Mouse (Mus musculus): ENCODE results near the gene Smurf2. TPM values are rescaled to one million over a fixed set of nuclear protein-coding genes. Genes with fewer than 3 reads are reported as not detected.

The Smurf2 gene
- total and polyA plus RNA-seq, 3 experiments = 2.2 to 28.1 (median 20.0) TPM

- 0 out of 2 replicates have a peak, but pooled peaks cover 2% of the 10 kb centered on the region for H3K4me1 ChIP-seq (ENCODE audit: insufficient read depth, low read depth, low read length)
- no peaks in the 10 kb centered on the region for H3K9me3 ChIP-seq (replicated peaks)
- no peak for TF ChIP-seq POLR2AphosphoS5 (IDR thresholded peaks at IDR 0.05; ENCODE audit: insufficient replicate concordance, low read depth, low read length)
- TF ChIP-seq GATA1 (IDR thresholded peaks at IDR 0.05; ENCODE audit: borderline replicate concordance, low read length) = no peak
- no peak for TF ChIP-seq GATA2 (IDR thresholded peaks at IDR 0.05; ENCODE audit: borderline replicate concordance, low read depth, low read length)
- no peak for TF ChIP-seq CTCF (IDR thresholded peaks at IDR 0.05; ENCODE audit: low read depth, low read length)
- no peak for TF ChIP-seq TAL1 (conservative IDR thresholded peaks at IDR 0.05; ENCODE audit: low read depth, low read length)
- H3K36me3 ChIP-seq (replicated peaks) = peaks cover 68% of the 10 kb centered on the region
- no peak for ATAC-seq (ENCODE audit: extremely low read depth, insufficient number of reproducible peaks, low FRiP score, poor library complexity, severe bottlenecking)
- no peak for DNase-seq (ENCODE audit: low spot score)
- H3K27me3 ChIP-seq (ENCODE audit: insufficient read depth, low read length) = no peaks in the 10 kb centered on the region
- no peak overlapping the region for H3K4me3 ChIP-seq (ENCODE audit: low read depth, low read length)
Measured at GRCm38 (mm10) chr11:106824403-106824802, 96.1 kb downstream of the Smurf2 start.

- Histone ChIP-seq H3K4me1 (ENCODE audit: insufficient read depth, low read depth, low read length) (0 out of 2 replicates have a peak, but pooled peaks cover 2% of the 10 kb centered on the region), H3K27me3 (ENCODE audit: insufficient read depth, low read length) (no peaks in the 10 kb centered on the region), H3K9me3 (replicated peaks) (no peaks in the 10 kb centered on the region), H3K4me3 (ENCODE audit: low read depth, low read length) (no peak overlapping the region), H3K36me3 (replicated peaks) (peaks cover 70% of the 10 kb centered on the region)
- ATAC-seq (ENCODE audit: extremely low read depth, insufficient number of reproducible peaks, low FRiP score, poor library complexity, severe bottlenecking) (no peak), DNase-seq (ENCODE audit: low spot score) (no peak)
- TF ChIP-seq CTCF (IDR thresholded peaks at IDR 0.05; ENCODE audit: low read depth, low read length) (no peak), GATA2 (IDR thresholded peaks at IDR 0.05; ENCODE audit: borderline replicate concordance, low read depth, low read length) (no peak), TAL1 (conservative IDR thresholded peaks at IDR 0.05; ENCODE audit: low read depth, low read length) (no peak), POLR2AphosphoS5 (IDR thresholded peaks at IDR 0.05; ENCODE audit: insufficient replicate concordance, low read depth, low read length) (no peak), GATA1 (IDR thresholded peaks at IDR 0.05; ENCODE audit: borderline replicate concordance, low read length) (no peak)
Measured at GRCm38 (mm10) chr11:106823741-106824140, 96.8 kb downstream of the Smurf2 start.

- Histone ChIP-seq H3K9me3 (replicated peaks) (no peaks in the 10 kb centered on the region), H3K27me3 (ENCODE audit: insufficient read depth, low read length) (no peaks in the 10 kb centered on the region), H3K4me3 (ENCODE audit: low read depth, low read length) (no peak overlapping the region), H3K36me3 (replicated peaks) (peaks cover 69% of the 10 kb centered on the region), H3K4me1 (ENCODE audit: insufficient read depth, low read depth, low read length) (0 out of 2 replicates have a peak, but pooled peaks cover 2% of the 10 kb centered on the region)
- TF ChIP-seq GATA2 (IDR thresholded peaks at IDR 0.05; ENCODE audit: borderline replicate concordance, low read depth, low read length) (no peak), GATA1 (IDR thresholded peaks at IDR 0.05; ENCODE audit: borderline replicate concordance, low read length) (no peak), CTCF (IDR thresholded peaks at IDR 0.05; ENCODE audit: low read depth, low read length) (no peak), TAL1 (conservative IDR thresholded peaks at IDR 0.05; ENCODE audit: low read depth, low read length) (no peak), POLR2AphosphoS5 (IDR thresholded peaks at IDR 0.05; ENCODE audit: insufficient replicate concordance, low read depth, low read length) (no peak)
- DNase-seq (ENCODE audit: low spot score) (no peak), ATAC-seq (ENCODE audit: extremely low read depth, insufficient number of reproducible peaks, low FRiP score, poor library complexity, severe bottlenecking) (no peak)
Measured at GRCm38 (mm10) chr11:106822911-106823310, 97.6 kb downstream of the Smurf2 start.

- TF ChIP-seq CTCF (IDR thresholded peaks at IDR 0.05; ENCODE audit: low read depth, low read length) = no peak
- TF ChIP-seq POLR2AphosphoS5 (IDR thresholded peaks at IDR 0.05; ENCODE audit: insufficient replicate concordance, low read depth, low read length) = no peak
- no peak for TF ChIP-seq GATA1 (IDR thresholded peaks at IDR 0.05; ENCODE audit: borderline replicate concordance, low read length)
- TF ChIP-seq GATA2 (IDR thresholded peaks at IDR 0.05; ENCODE audit: borderline replicate concordance, low read depth, low read length) = no peak
- TF ChIP-seq TAL1 (conservative IDR thresholded peaks at IDR 0.05; ENCODE audit: low read depth, low read length) = no peak
- no peak for ATAC-seq (ENCODE audit: extremely low read depth, insufficient number of reproducible peaks, low FRiP score, poor library complexity, severe bottlenecking)
- Histone ChIP-seq H3K9me3 (replicated peaks) (no peaks in the 10 kb centered on the region), H3K27me3 (ENCODE audit: insufficient read depth, low read length) (no peaks in the 10 kb centered on the region), H3K4me3 (ENCODE audit: low read depth, low read length) (no peak overlapping the region), H3K36me3 (replicated peaks) (peaks cover 70% of the 10 kb centered on the region), H3K4me1 (ENCODE audit: insufficient read depth, low read depth, low read length) (0 out of 2 replicates have a peak, but pooled peaks cover 2% of the 10 kb centered on the region)
- no peak for DNase-seq (ENCODE audit: low spot score)
Measured at GRCm38 (mm10) chr11:106822491-106822890, 98.0 kb downstream of the Smurf2 start.

- no peaks in the 10 kb centered on the region for H3K27me3 ChIP-seq (ENCODE audit: insufficient read depth, low read length)
- no peak for TF ChIP-seq TAL1 (conservative IDR thresholded peaks at IDR 0.05; ENCODE audit: low read depth, low read length)
- TF ChIP-seq CTCF (IDR thresholded peaks at IDR 0.05; ENCODE audit: low read depth, low read length) = no peak
- no peak for TF ChIP-seq GATA2 (IDR thresholded peaks at IDR 0.05; ENCODE audit: borderline replicate concordance, low read depth, low read length)
- no peak for TF ChIP-seq GATA1 (IDR thresholded peaks at IDR 0.05; ENCODE audit: borderline replicate concordance, low read length)
- TF ChIP-seq POLR2AphosphoS5 (IDR thresholded peaks at IDR 0.05; ENCODE audit: insufficient replicate concordance, low read depth, low read length) = no peak
- H3K4me3 ChIP-seq (ENCODE audit: low read depth, low read length) = no peak overlapping the region
- H3K9me3 ChIP-seq (replicated peaks) = no peaks in the 10 kb centered on the region
- ATAC-seq (ENCODE audit: extremely low read depth, insufficient number of reproducible peaks, low FRiP score, poor library complexity, severe bottlenecking) (no peak), DNase-seq (ENCODE audit: low spot score) (no peak)
- peaks cover 76% of the 10 kb centered on the region for H3K36me3 ChIP-seq (replicated peaks)
- H3K4me1 ChIP-seq (ENCODE audit: insufficient read depth, low read depth, low read length) = 0 out of 2 replicates have a peak, but pooled peaks cover 2% of the 10 kb centered on the region
Measured at GRCm38 (mm10) chr11:106821397-106821796, 99.1 kb downstream of the Smurf2 start.

- Histone ChIP-seq H3K36me3 (replicated peaks) (peaks cover 78% of the 10 kb centered on the region), H3K27me3 (ENCODE audit: insufficient read depth, low read length) (no peaks in the 10 kb centered on the region), H3K9me3 (replicated peaks) (no peaks in the 10 kb centered on the region), H3K4me3 (ENCODE audit: low read depth, low read length) (no peak overlapping the region), H3K4me1 (ENCODE audit: insufficient read depth, low read depth, low read length) (0 out of 2 replicates have a peak, but pooled peaks cover 2% of the 10 kb centered on the region)
- TF ChIP-seq POLR2AphosphoS5 (IDR thresholded peaks at IDR 0.05; ENCODE audit: insufficient replicate concordance, low read depth, low read length) (no peak), GATA1 (IDR thresholded peaks at IDR 0.05; ENCODE audit: borderline replicate concordance, low read length) (no peak), CTCF (IDR thresholded peaks at IDR 0.05; ENCODE audit: low read depth, low read length) (no peak), TAL1 (conservative IDR thresholded peaks at IDR 0.05; ENCODE audit: low read depth, low read length) (no peak)
- ATAC-seq (ENCODE audit: extremely low read depth, insufficient number of reproducible peaks, low FRiP score, poor library complexity, severe bottlenecking) (no peak), DNase-seq (ENCODE audit: low spot score) (no peak)
Measured at GRCm38 (mm10) chr11:106820972-106821371, 99.5 kb downstream of the Smurf2 start.
